Mouse (Mus musculus) embryonic stem cell, embryonic (primary cell): ENCODE data around the gene Olfr411.

Experiments used
- CTCF ChIA-PET, 4 experiments: fragments of 300-600 bp in 2 of 4; fragments of 350-600 bp in 2 of 4; sonication (Branson Sonifier 250); formaldehyde crosslinking; loops; one replicate each; lab custom pipeline; 2022; ENCODE audit warnings: inconsistent platforms in 2 of 4; lab: Charles Lee
- POLR2A ChIA-PET, 4 experiments: fragments of 300-600 bp in 2 of 4; fragments of 350-600 bp in 2 of 4; sonication (Branson Sonifier 250); formaldehyde crosslinking; loops; one replicate each; lab custom pipeline; 2022; ENCODE audit warnings: antibody characterized with exemption in 4 of 4, inconsistent platforms in 1 of 4; lab: Charles Lee

The Olfr411 gene

GRCm38 (mm10) chr11:74352550-74352949, at the start of gene Olfr411:
Gene Olfr411 (minus strand): TSS chr11:74352650.
- POLR2A ChIA-PET: no interaction called here
- CTCF ChIA-PET: no interaction called here

GRCm38 (mm10) chr11:74402126-74402525, 49.7 kb upstream of the Olfr411 start:
- ChIA-PET POLR2A (interaction anchor here in 2 of 4 experiments (0.7 to 4.3 kb wide), 3 partner anchors 11 to 145 kb away, joined by 3 to 17 read pairs (median 3); no protein-coding TSS in a partner anchor), CTCF (interaction anchor here in 3 of 4 experiments (0.6 to 3.7 kb wide), 13 partner anchors 10 to 187 kb away, joined by 3 to 29 read pairs (median 4); no protein-coding TSS in a partner anchor)

- ChIA-PET POLR2A (interaction anchor here in 1 of 4 experiments (0.8 kb wide), 1 partner anchor 152 kb away, joined by 3 read pairs; no protein-coding TSS in a partner anchor), CTCF (interaction anchor here in 1 of 4 experiments (1.5 kb wide), 1 partner anchor 19 kb away, joined by 4 read pairs; no protein-coding TSS in a partner anchor)
Measured at GRCm38 (mm10) chr11:74395583-74395982, 43.1 kb upstream of the Olfr411 start.

- CTCF ChIA-PET: interaction anchor here in 2 of 4 experiments (0.6 to 0.7 kb wide), 2 partner anchors 45 to 1523 kb away, joined by 3 read pairs; no protein-coding TSS in a partner anchor
- POLR2A ChIA-PET: no interaction called here
Measured at GRCm38 (mm10) chr11:74393489-74393888, 41.0 kb upstream of the Olfr411 start.

GRCm38 (mm10) chr11:74392903-74393302, 40.5 kb upstream of the Olfr411 start:
- POLR2A ChIA-PET: no interaction called here
- CTCF ChIA-PET: interaction anchor here in 3 of 4 experiments (0.6 to 1.4 kb wide), 3 partner anchors 16 to 732 kb away, joined by 3 to 4 read pairs (median 3); no protein-coding TSS in a partner anchor

- ChIA-PET CTCF (interaction anchor here in 2 of 4 experiments (0.7 to 1.4 kb wide), 3 partner anchors 15 to 135 kb away, joined by 3 read pairs; no protein-coding TSS in a partner anchor), POLR2A (interaction anchor here in 2 of 4 experiments (0.8 to 1.1 kb wide), 2 partner anchors 11 to 14 kb away, joined by 3 read pairs; no protein-coding TSS in a partner anchor)
Measured at GRCm38 (mm10) chr11:74391899-74392298, 39.4 kb upstream of the Olfr411 start.

- POLR2A ChIA-PET: interaction anchor here in 1 of 4 experiments (1.5 kb wide), 1 partner anchor 10 kb away, joined by 3 read pairs; no protein-coding TSS in a partner anchor
Measured at GRCm38 (mm10) chr11:74387203-74387602, 34.8 kb upstream of the Olfr411 start.

GRCm38 (mm10) chr11:74385674-74386073, 33.2 kb upstream of the Olfr411 start:
- ChIA-PET CTCF (interaction anchor here in 1 of 4 experiments (1.3 kb wide), 1 partner anchor 10 kb away, joined by 3 read pairs; no protein-coding TSS in a partner anchor), POLR2A (no interaction called here)

More at GRCm38 (mm10) chr11:74387203-74387602, 34.8 kb upstream of the Olfr411 start:
- CTCF ChIA-PET: interaction anchor here (0.5 to 1.2 kb wide), 4 partner anchors 10 to 160 kb away, joined by 3 to 4 read pairs (median 3); no protein-coding TSS in a partner anchor

GRCm38 (mm10) chr11:74379166-74379873, 26.9 kb upstream of the Olfr411 start:
- ChIA-PET CTCF (no interaction called here), POLR2A (no interaction called here)

GRCm38 (mm10) chr11:74376847-74377246, 24.4 kb upstream of the Olfr411 start:
- POLR2A ChIA-PET: interaction anchor here (0.7 to 2.4 kb wide), 13 partner anchors 10 to 171 kb away, joined by 3 to 16 read pairs (median 4); no protein-coding TSS in a partner anchor
- CTCF ChIA-PET: interaction anchor here (0.6 to 3.8 kb wide), 50 partner anchors 9 to 793 kb away, joined by 3 to 59 read pairs (median 4); no protein-coding TSS in a partner anchor

- POLR2A ChIA-PET: interaction anchor here in 3 of 4 experiments (0.5 to 1.6 kb wide), 5 partner anchors 41 to 1173 kb away, joined by 3 to 5 read pairs (median 3); partner anchors contain the start of genes Ctns (in 1 of the 3) and Shpk (in 1 of the 3)
- CTCF ChIA-PET: interaction anchor here (0.5 to 3.1 kb wide), 42 partner anchors 8 to 1364 kb away, joined by 3 to 16 read pairs (median 3); partner anchors contain the start of genes Ctns (in 1 of the 4), Haspin (in 1 of the 4) and Shpk (in 1 of the 4)
Measured at GRCm38 (mm10) chr11:74371393-74372100, 19.1 kb upstream of the Olfr411 start.

GRCm38 (mm10) chr11:74361769-74362168, 9.3 kb upstream of the Olfr411 start, which contains the start of gene Olfr412:
Gene Olfr412 (plus strand): TSS chr11:74362069.
- ChIA-PET POLR2A (no interaction called here), CTCF (no interaction called here)

GRCm38 (mm10) chr11:74337931-74338330, 14.5 kb downstream of the Olfr411 start, which contains the start of gene Olfr410:
Gene Olfr410 (minus strand): TSS chr11:74338031.
- CTCF ChIA-PET: interaction anchor here in 1 of 4 experiments (0.6 kb wide), 1 partner anchor 305 kb away, joined by 4 read pairs; no protein-coding TSS in a partner anchor
- POLR2A ChIA-PET: no interaction called here

GRCm38 (mm10) chr11:74328781-74329180, 23.7 kb downstream of the Olfr411 start:
- ChIA-PET CTCF (no interaction called here), POLR2A (no interaction called here)

GRCm38 (mm10) chr11:74326044-74326443, 26.4 kb downstream of the Olfr411 start:
- CTCF ChIA-PET: no interaction called here
- POLR2A ChIA-PET: no interaction called here
